Mouse (Mus musculus): ENCODE measurements around the gene Pou2af1. TPM values are rescaled to one million over a fixed set of nuclear protein-coding genes. Genes with fewer than 3 reads are reported as not detected.

Gene Pou2af1
- not detected in 2 replicates for polyA plus RNA-seq (2011; ENCODE audit: insufficient read depth, insufficient read length, low read depth, missing spikeins)

GRCm38 (mm10) chr9:51213023-51213728 is at the start of gene Pou2af1:
Gene Pou2af1 (plus strand): TSS chr9:51213708.
- Histone ChIP-seq H3K4me3 (ENCODE audit: low read depth, low read length) (no peak within 1 kb of the TSS), H3K36me3 (ENCODE audit: control insufficient read depth, insufficient read depth, low read length, poor library complexity, severe bottlenecking) (no peaks in the 10 kb centered on the region), H3K27me3 (ENCODE audit: control insufficient read depth, insufficient read depth, low read length, poor library complexity, severe bottlenecking) (no peaks in the 10 kb centered on the region; the same call in 1 of the 2 replicates), H3K9ac (ENCODE audit: low read depth, poor library complexity, severe bottlenecking) (no peak within 1 kb of the TSS), H3K27ac (ENCODE audit: insufficient read depth, low read length) (no peak within 1 kb of the TSS), H3K4me1 (ENCODE audit: control insufficient read depth, insufficient read depth, low read length) (no peaks in the 10 kb centered on the region), H3K9me3 (replicated peaks; ENCODE audit: control insufficient read depth, insufficient read depth, low read length, poor library complexity, severe bottlenecking) (no peaks in the 10 kb centered on the region)
- no peak for TF ChIP-seq EP300 (IDR thresholded peaks at IDR 0.05; ENCODE audit: insufficient read depth, low read depth, low read length)
- TF ChIP-seq POLR2A (IDR thresholded peaks at IDR 0.05; ENCODE audit: insufficient read depth, low read length): no peak
- TF ChIP-seq CTCF (IDR thresholded peaks at IDR 0.05; ENCODE audit: low read depth, low read length): no peak

- H3K9me3 ChIP-seq (replicated peaks; ENCODE audit: control insufficient read depth, insufficient read depth, low read length, poor library complexity, severe bottlenecking): no peaks in the 10 kb centered on the region
- no peak overlapping the region for H3K9ac ChIP-seq (ENCODE audit: low read depth, poor library complexity, severe bottlenecking)
- TF ChIP-seq EP300 (IDR thresholded peaks at IDR 0.05; ENCODE audit: insufficient read depth, low read depth, low read length) (no peak), CTCF (IDR thresholded peaks at IDR 0.05; ENCODE audit: low read depth, low read length) (no peak), POLR2A (IDR thresholded peaks at IDR 0.05; ENCODE audit: insufficient read depth, low read length) (no peak)
- H3K4me3 ChIP-seq (ENCODE audit: low read depth, low read length): no peak overlapping the region
- H3K4me1 ChIP-seq (ENCODE audit: control insufficient read depth, insufficient read depth, low read length): no peaks in the 10 kb centered on the region
- no peak overlapping the region for H3K27ac ChIP-seq (ENCODE audit: insufficient read depth, low read length)
- no peaks in the 10 kb centered on the region for H3K36me3 ChIP-seq (ENCODE audit: control insufficient read depth, insufficient read depth, low read length, poor library complexity, severe bottlenecking)
- H3K27me3 ChIP-seq (ENCODE audit: control insufficient read depth, insufficient read depth, low read length, poor library complexity, severe bottlenecking): no peaks in the 10 kb centered on the region
Observed at GRCm38 (mm10) chr9:51163989-51164388, 49.5 kb upstream of the Pou2af1 start.

DNA sequence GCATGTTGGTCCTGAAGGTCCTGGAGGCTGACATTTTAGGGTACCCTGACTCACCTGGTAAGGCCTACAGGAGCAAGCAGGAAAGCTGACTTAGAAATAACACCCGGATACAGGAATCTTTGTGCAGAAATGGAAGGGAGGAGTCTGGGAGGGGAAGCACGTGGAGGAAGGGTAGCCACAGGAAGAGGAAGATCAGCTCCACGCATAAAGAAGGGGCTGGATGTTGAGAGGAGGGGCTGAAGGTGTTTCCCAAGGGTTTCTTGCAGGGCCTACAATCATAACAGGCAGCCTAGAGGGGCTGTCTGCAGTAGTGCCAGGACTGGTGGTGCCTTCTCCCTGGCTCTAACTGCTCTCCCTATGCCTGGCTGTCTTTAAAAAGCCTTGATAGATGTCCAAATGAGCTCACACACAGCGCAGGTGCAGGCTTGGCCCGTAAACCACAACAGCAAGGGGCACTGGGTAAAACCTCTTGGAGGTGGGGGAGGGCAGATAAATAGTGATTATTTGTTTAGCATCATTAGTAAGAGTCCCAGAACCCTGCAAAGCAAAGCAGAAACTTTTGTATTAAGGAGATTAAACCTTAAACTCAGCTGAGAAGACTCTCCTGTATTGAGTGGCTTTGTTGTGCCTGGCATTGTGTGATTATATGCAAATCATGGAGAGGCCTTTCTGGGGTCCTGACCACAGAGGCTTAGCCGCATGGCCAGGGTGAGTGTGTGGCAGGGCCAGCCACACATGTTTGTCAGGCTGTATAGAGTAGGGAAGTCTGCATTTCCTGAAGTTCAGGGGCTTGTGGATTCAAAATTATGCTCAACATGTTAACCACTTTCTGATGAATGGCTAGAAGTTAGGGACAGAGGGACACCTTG is 48.0 kb upstream of the Pou2af1 start, which contains the start of gene Gm32742:
Gene Gm32742 (minus strand): TSS at position 206 of the 869 bp plus-strand sequence.
- TF ChIP-seq EP300 (IDR thresholded peaks at IDR 0.05; ENCODE audit: insufficient read depth, low read depth, low read length) (no peak), POLR2A (IDR thresholded peaks at IDR 0.05; ENCODE audit: insufficient read depth, low read length) (no peak), CTCF (IDR thresholded peaks at IDR 0.05; ENCODE audit: low read depth, low read length) (no peak)
- Histone ChIP-seq H3K27me3 (ENCODE audit: control insufficient read depth, insufficient read depth, low read length, poor library complexity, severe bottlenecking) (no peaks in the 10 kb centered on the region), H3K9me3 (replicated peaks; ENCODE audit: control insufficient read depth, insufficient read depth, low read length, poor library complexity, severe bottlenecking) (no peaks in the 10 kb centered on the region), H3K4me1 (ENCODE audit: control insufficient read depth, insufficient read depth, low read length) (no peaks in the 10 kb centered on the region), H3K4me3 (ENCODE audit: low read depth, low read length) (no peak within 1 kb of the TSS), H3K36me3 (ENCODE audit: control insufficient read depth, insufficient read depth, low read length, poor library complexity, severe bottlenecking) (no peaks in the 10 kb centered on the region), H3K27ac (ENCODE audit: insufficient read depth, low read length) (no peak within 1 kb of the TSS), H3K9ac (ENCODE audit: low read depth, poor library complexity, severe bottlenecking) (no peak within 1 kb of the TSS)

GRCm38 (mm10) chr9:51167954-51168353 is 45.6 kb upstream of the Pou2af1 start:
- TF ChIP-seq EP300 (IDR thresholded peaks at IDR 0.05; ENCODE audit: insufficient read depth, low read depth, low read length) (no peak), POLR2A (IDR thresholded peaks at IDR 0.05; ENCODE audit: insufficient read depth, low read length) (no peak), CTCF (IDR thresholded peaks at IDR 0.05; ENCODE audit: low read depth, low read length) (no peak)
- Histone ChIP-seq H3K36me3 (ENCODE audit: control insufficient read depth, insufficient read depth, low read length, poor library complexity, severe bottlenecking) (no peaks in the 10 kb centered on the region), H3K9ac (ENCODE audit: low read depth, poor library complexity, severe bottlenecking) (no peak overlapping the region), H3K4me1 (ENCODE audit: control insufficient read depth, insufficient read depth, low read length) (no peaks in the 10 kb centered on the region), H3K27me3 (ENCODE audit: control insufficient read depth, insufficient read depth, low read length, poor library complexity, severe bottlenecking) (no peaks in the 10 kb centered on the region), H3K9me3 (replicated peaks; ENCODE audit: control insufficient read depth, insufficient read depth, low read length, poor library complexity, severe bottlenecking) (no peaks in the 10 kb centered on the region), H3K4me3 (ENCODE audit: low read depth, low read length) (no peak overlapping the region), H3K27ac (ENCODE audit: insufficient read depth, low read length) (no peak overlapping the region)

GRCm38 (mm10) chr9:51168698-51169097 is 44.8 kb upstream of the Pou2af1 start:
- H3K4me1 ChIP-seq (ENCODE audit: control insufficient read depth, insufficient read depth, low read length): no peaks in the 10 kb centered on the region
- H3K9me3 ChIP-seq (replicated peaks; ENCODE audit: control insufficient read depth, insufficient read depth, low read length, poor library complexity, severe bottlenecking): no peaks in the 10 kb centered on the region
- no peaks in the 10 kb centered on the region for H3K36me3 ChIP-seq (ENCODE audit: control insufficient read depth, insufficient read depth, low read length, poor library complexity, severe bottlenecking)
- no peak overlapping the region for H3K4me3 ChIP-seq (ENCODE audit: low read depth, low read length)
- no peak overlapping the region for H3K27ac ChIP-seq (ENCODE audit: insufficient read depth, low read length)
- TF ChIP-seq CTCF (IDR thresholded peaks at IDR 0.05; ENCODE audit: low read depth, low read length) (no peak), POLR2A (IDR thresholded peaks at IDR 0.05; ENCODE audit: insufficient read depth, low read length) (no peak), EP300 (IDR thresholded peaks at IDR 0.05; ENCODE audit: insufficient read depth, low read depth, low read length) (no peak)
- H3K9ac ChIP-seq (ENCODE audit: low read depth, poor library complexity, severe bottlenecking): no peak overlapping the region
- H3K27me3 ChIP-seq (ENCODE audit: control insufficient read depth, insufficient read depth, low read length, poor library complexity, severe bottlenecking): no peaks in the 10 kb centered on the region

Data from ES-Bruce4 (cell line).